Mouse (Mus musculus): ENCODE results near the gene F12. TPM values are rescaled to one million over a fixed set of nuclear protein-coding genes. Genes with fewer than 3 reads are reported as not detected.
"Not testable (repeated sequence)": the region's sequence is repeated elsewhere in the genome, so short reads cannot be mapped to it uniquely, and the experiment has no call there.

The F12 gene
- polyA plus RNA-seq, 1 experiment from 2014 or later, result 0.10 TPM

DNA sequence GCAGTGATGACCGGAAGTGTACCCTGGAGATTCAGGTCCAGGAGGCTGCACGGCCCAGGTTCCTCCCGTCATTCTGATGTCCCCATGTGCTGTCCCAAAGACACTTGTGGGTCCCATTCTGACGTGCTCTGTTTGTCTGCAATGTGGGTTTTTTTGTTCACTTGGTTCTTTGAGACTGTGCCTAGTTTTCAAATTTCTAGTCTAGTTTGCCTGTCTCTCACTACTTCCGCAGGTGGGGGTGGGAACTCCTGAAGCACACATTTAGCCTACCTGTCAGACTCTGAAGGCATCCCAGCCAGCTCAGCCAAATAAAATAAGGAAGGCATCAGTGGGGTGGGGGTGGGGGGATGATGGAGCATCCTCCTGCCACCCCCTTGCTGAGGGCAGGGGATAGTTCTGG lies 21.5 kb upstream of the F12 start:
- Histone ChIP-seq H3K4me1 (peaks cover 23% of the 10 kb centered on the region), H3K36me3 (peaks cover 36% of the 10 kb centered on the region), H3K4me3 (no peak overlapping the region), H3K9ac (no peak overlapping the region), H3K27me3 (no peaks in the 10 kb centered on the region), H3K4me2 (no peak overlapping the region), H3K27ac (no peak overlapping the region), H3K9me3 (no peaks in the 10 kb centered on the region)
- 87% methylated on average over 5 of the region's 5 CpGs for WGBS
- ATAC-seq (ENCODE audit: borderline replicate concordance, extremely low read depth, low FRiP score, low TSS enrichment), result no peak

DNA sequence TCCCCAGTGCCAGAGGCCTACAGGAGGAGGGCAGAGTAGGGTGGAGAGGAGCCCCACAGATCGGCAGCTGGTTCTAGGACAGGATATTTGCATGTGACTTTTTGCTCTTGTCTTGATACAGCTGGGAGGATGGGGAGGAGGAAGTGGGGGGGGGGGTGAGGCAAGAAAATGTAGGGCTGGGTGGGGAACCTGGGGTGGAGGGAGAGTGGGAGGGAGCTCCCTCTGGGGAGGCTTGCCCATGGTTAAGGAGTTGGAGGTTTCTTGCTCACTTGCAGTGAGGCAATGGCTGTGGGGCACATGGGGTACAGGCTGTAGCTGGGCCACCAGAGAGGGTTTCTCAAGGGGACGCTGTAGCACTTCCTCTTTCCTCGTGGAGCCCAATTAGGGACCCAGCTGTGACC lies 20.9 kb upstream of the F12 start:
- H3K27me3 ChIP-seq, result no peaks in the 10 kb centered on the region
- no peak overlapping the region for H3K27ac ChIP-seq
- H3K4me1 ChIP-seq, result peaks cover 23% of the 10 kb centered on the region
- H3K9me3 ChIP-seq, result no peaks in the 10 kb centered on the region
- ATAC-seq (ENCODE audit: borderline replicate concordance, extremely low read depth, low FRiP score, low TSS enrichment), result no peak
- H3K36me3 ChIP-seq, result peaks cover 30% of the 10 kb centered on the region
- 42% methylated on average over 3 of the region's 3 CpGs for WGBS
- peak overlapping the region; percentile 62; the same call in 1 of the 2 replicates for H3K4me2 ChIP-seq
- H3K4me3 ChIP-seq, result no peak overlapping the region
- H3K9ac ChIP-seq, result no peak overlapping the region

DNA sequence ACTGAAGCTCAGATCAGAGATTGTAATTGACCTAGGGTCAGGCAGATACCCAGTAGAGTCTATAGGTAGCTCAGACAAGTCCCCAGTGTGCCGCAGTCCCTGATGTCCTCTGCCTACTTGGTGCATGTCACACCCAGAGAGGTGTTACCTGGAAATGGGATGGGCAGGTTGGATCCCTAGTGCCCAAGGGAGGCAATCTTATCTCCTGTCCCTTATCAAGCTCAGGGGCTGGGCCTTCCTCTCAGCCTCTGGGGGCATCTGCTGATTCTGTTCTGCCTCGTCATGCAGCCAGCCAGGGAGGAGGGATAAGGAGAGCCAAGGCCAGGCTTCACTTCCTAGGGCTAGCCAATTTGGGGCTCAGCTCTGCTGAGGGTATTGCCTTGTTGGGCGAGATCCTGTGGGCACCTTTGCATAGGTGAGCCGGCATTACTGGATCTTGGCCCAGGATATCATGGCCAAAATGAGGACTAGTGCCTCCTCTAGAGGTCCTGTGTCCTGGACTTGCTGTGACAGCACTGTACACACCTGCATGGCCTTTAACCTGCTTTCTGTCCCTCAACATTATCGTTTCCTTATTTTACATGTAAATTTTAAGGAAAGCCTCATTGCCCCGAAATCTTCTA lies 20.0 kb upstream of the F12 start:
- WGBS, result 72% methylated on average over 6 of the region's 6 CpGs
- Histone ChIP-seq H3K9ac (0 out of 2 replicates have a peak overlapping the region, but pooled peaks have one; percentile 97), H3K4me3 (peak overlapping the region; percentile 90), H3K27ac (no peak overlapping the region), H3K4me1 (peaks cover 23% of the 10 kb centered on the region), H3K9me3 (no peaks in the 10 kb centered on the region), H3K36me3 (peaks cover 21% of the 10 kb centered on the region), H3K27me3 (no peaks in the 10 kb centered on the region), H3K4me2 (peak overlapping the region; percentile 62)
- no peak for ATAC-seq (ENCODE audit: borderline replicate concordance, extremely low read depth, low FRiP score, low TSS enrichment)

DNA sequence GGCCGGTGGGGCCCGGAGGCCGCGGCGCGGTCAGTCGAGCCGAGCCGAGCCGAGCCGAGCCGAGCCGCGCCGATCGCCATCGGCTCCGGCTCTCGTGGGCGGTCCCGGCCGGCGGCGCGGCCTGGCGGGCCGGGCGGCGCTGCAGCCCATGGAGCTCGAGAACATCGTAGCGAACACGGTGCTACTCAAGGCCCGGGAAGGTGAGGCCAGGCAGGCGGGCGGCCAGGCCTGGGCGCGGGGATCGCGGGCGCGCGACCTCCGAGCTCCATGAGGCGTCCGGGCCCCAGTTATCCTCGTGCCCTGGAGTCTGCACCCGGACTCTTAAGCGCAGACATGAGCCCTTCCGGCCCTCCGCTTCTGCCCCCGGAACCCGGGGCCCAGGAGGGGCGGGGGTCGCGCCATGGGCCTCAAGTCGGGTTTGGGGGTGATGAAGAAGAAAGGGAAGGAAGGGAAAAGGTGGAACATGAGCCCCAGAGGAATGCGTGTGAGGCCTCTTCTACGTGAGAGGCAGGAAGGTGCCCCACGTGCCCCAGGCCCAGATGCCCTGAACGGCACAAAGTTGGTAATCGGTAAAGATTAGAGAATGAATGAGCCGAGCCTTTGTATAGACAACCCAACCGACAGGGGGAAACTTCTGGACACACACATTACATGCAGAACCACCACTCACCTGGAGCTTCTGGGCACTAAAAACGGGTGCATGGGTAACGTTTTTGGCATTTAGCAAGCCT lies 18.9 kb upstream of the F12 start:
- H3K4me2 ChIP-seq, result peak overlapping the region; percentile 62
- H3K4me3 ChIP-seq, result peak overlapping the region; percentile 90
- H3K9me3 ChIP-seq, result no peaks in the 10 kb centered on the region
- ATAC-seq (ENCODE audit: borderline replicate concordance, extremely low read depth, low FRiP score, low TSS enrichment), result no peak
- H3K36me3 ChIP-seq, result peaks cover 10% of the 10 kb centered on the region
- H3K4me1 ChIP-seq, result peaks cover 23% of the 10 kb centered on the region
- H3K9ac ChIP-seq, result peak overlapping the region; percentile 97
- H3K27me3 ChIP-seq, result no peaks in the 10 kb centered on the region
- H3K27ac ChIP-seq, result peak overlapping the region; percentile 98
- under 1% methylated on average over 66 of the region's 66 CpGs for WGBS

DNA sequence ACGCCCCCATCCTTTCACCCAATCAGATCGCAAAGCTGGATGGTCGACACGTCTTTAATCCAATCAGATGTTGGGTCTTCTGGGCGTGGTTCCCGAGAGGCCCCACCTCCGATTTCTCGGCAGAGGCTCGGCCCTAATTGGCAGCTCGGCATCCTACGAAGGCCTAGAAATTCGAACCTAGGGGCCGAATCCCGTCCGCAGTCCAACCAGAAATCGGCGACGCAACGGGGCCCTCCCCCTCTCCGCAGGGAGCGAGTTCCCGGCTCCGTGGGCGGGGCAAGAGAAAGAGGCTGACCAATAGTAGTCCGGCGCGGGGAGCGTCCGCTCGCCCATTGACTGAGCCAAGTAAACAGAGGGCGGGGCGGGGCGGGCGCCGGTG lies 18.3 kb upstream of the F12 start, which contains the start of gene Grk6:
Gene Grk6, plus strand, starts transcription at position 136 of the 379 bp plus-strand sequence.
- H3K27ac ChIP-seq, result peak within 1 kb of the TSS; percentile 98
- peak within 1 kb of the TSS; percentile 62 for H3K4me2 ChIP-seq
- H3K4me1 ChIP-seq, result peaks cover 23% of the 10 kb centered on the region
- peak within 1 kb of the TSS; percentile 90 for H3K4me3 ChIP-seq
- H3K9me3 ChIP-seq, result no peaks in the 10 kb centered on the region
- ATAC-seq (ENCODE audit: borderline replicate concordance, extremely low read depth, low FRiP score, low TSS enrichment), result peak; percentile 96
- under 1% methylated on average over 35 of the region's 35 CpGs for WGBS
- H3K27me3 ChIP-seq, result no peaks in the 10 kb centered on the region
- H3K36me3 ChIP-seq, result peaks cover 4% of the 10 kb centered on the region; the same call in 1 of the 2 replicates
- H3K9ac ChIP-seq, result peak within 1 kb of the TSS; percentile 97

DNA sequence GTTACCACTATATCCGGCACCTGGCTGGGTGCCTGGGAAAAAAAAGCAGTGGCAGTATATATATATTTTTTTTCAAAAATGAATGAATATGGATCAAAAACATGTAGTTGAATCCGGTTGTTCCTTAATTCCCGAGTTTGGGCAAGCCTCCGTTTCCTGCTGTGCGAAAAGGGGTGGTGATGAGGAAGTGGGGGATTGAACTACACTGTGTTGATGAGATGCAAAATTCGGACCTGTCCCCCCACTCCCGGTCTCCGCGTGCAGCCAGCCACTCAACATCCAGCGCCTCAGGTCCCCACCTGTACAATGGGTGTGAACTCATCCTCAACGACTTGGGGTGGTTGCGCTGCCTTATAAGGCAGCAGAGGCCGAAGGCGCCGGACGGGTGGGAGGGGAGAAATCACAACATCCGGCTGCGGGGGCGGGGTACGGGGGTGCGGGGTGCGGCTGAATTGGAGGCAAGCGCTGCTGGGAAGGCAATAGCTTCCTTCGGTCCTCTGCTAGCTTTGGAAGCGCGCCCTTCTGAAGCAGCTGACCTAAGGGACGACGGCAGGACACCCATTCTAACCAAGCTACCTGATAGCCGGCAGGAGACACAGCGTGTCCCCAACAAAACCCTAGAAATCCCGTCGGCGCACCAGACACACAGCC lies 17.8 kb upstream of the F12 start:
- peak overlapping the region; percentile 62 for H3K4me2 ChIP-seq
- 1% methylated on average over 33 of the region's 33 CpGs for WGBS
- peak overlapping the region; percentile 98 for H3K27ac ChIP-seq
- H3K36me3 ChIP-seq, result no peaks in the 10 kb centered on the region
- peak overlapping the region; percentile 46 for H3K9ac ChIP-seq
- no peaks in the 10 kb centered on the region for H3K9me3 ChIP-seq
- H3K27me3 ChIP-seq, result no peaks in the 10 kb centered on the region
- peaks cover 23% of the 10 kb centered on the region for H3K4me1 ChIP-seq
- peak; percentile 86 for ATAC-seq (ENCODE audit: borderline replicate concordance, extremely low read depth, low FRiP score, low TSS enrichment)
- peak overlapping the region; percentile 90 for H3K4me3 ChIP-seq

DNA sequence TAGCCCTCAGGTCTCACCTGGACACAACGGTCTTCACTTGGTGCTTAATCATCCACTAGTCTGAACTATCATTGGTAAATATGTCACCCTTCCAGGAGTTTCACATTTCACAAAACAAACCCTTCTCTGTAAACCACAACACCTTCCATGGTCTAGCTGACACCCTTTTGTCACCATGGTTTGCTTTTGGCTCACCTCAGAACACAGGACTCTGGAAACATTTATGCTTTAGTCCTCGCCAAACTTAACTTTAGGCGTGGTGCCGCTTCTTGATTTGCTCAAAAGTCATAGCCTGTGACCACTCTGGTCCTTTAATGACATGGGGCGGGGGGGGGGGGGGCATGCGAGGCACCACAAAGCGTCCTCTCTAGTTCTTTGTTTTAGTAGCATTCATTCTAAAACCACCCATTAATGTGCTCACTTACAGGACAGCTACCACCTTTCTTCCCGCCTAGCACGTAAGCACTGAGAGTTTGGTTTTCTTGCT lies 17.2 kb upstream of the F12 start:
- Histone ChIP-seq H3K27ac (peak overlapping the region; percentile 98), H3K9ac (peak overlapping the region; percentile 46), H3K4me1 (peaks cover 23% of the 10 kb centered on the region), H3K9me3 (no peaks in the 10 kb centered on the region), H3K27me3 (no peaks in the 10 kb centered on the region), H3K36me3 (no peaks in the 10 kb centered on the region), H3K4me2 (peak overlapping the region; percentile 62), H3K4me3 (peak overlapping the region; percentile 90)
- WGBS, result 35% methylated on average over 9 of the region's 9 CpGs
- ATAC-seq (ENCODE audit: borderline replicate concordance, extremely low read depth, low FRiP score, low TSS enrichment), result no peak

DNA sequence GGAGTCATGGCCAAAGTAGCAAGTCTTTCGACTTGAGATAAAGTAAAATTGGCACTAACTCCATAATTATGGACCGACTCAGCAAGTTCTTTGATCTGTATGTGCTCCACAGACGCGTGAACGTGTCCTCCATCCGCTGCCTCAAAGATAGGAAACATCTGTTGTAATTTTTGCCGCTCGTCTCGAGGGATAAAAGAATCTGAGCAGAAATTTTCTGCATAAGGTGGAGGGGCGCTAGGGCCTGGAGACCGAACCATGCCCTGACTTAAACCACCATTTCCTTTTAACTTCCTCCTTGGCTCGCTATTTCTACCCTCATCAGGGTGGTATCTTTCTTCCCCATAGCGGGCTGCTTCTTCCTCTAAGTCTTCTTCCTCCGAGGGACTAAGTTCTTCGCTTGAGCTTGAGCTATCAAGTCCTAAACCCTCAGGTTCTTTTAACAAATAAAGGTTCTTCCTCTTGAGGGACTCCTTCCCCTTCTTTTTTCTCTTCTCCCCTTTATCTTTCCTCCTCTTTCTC lies 10.6 kb upstream of the F12 start:
- not testable (repeated sequence) for H3K9me3 ChIP-seq; H3K27ac ChIP-seq; H3K36me3 ChIP-seq; H3K4me1 ChIP-seq; ATAC-seq (ENCODE audit: borderline replicate concordance, extremely low read depth, low FRiP score, low TSS enrichment); H3K9ac ChIP-seq; H3K4me3 ChIP-seq; H3K4me2 ChIP-seq; H3K27me3 ChIP-seq
- 79% methylated on average over 15 of the region's 15 CpGs for WGBS

DNA sequence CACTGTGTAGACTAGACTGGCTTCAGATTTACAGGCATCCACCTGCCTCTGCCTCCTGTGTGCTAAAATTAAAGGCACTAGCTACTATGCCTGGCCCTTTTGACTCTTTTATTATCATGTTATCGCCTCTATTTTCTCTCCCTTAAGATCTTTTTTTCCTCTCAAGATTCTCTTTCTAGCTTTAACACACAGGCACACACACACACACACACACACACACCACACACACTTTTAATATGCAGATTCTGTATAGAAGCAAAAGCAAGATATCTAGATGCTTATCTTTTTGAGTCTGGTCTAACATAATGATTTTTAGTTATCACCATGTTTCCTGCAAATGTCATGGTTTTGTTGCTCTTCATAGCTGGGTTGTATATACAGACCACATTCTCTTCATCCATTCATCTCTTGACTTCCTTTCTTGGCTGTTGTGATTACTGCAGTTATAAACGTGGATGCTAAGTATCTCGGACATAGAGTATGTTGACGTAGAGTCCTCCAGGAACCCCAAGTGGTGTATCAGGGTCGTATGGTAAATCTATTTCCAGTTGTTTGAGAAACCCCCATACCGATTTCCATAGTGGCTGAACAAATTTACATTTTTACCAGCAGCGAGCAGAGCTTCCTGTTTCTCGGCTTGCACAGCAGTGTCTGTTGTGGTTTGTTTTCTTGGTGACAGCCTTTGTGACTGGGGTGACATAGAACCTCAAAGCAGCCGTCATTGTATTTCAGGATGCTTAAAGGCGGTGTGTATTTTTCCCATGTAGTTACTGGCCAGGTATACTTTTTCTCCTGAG lies 5.5 kb upstream of the F12 start:
- Histone ChIP-seq H3K4me2 (no peak overlapping the region), H3K9ac (no peak overlapping the region), H3K4me1 (no peaks in the 10 kb centered on the region), H3K9me3 (no peaks in the 10 kb centered on the region), H3K4me3 (no peak overlapping the region), H3K27me3 (no peaks in the 10 kb centered on the region), H3K36me3 (no peaks in the 10 kb centered on the region), H3K27ac (no peak overlapping the region)
- no peak for ATAC-seq (ENCODE audit: borderline replicate concordance, extremely low read depth, low FRiP score, low TSS enrichment)
- 65% methylated on average over 10 of the region's 10 CpGs for WGBS

DNA sequence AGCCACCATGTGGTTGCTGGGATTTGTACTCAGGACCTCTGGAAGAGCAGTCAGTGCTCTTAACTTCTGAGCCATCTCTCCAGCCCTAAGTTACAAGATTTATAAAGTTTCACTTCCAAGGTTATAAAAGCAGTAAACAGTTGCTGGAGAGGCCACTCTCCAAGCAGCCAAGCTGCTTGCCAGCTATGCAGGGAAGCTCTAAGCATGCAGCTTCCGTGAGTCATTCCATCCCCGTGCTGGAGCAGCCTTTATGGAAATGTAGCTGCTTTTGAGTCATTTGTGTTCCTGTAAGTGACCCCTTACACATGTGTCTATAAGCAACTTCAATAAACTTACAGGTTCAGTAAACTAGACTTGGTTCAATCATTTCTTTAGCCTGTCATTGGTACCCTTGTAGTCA lies 4.0 kb upstream of the F12 start:
- WGBS, result 71% methylated on average over 2 of the region's 2 CpGs
- H3K27ac ChIP-seq, result no peak overlapping the region
- H3K36me3 ChIP-seq, result no peaks in the 10 kb centered on the region
- no peak overlapping the region for H3K9ac ChIP-seq
- H3K27me3 ChIP-seq, result no peaks in the 10 kb centered on the region
- no peak overlapping the region for H3K4me3 ChIP-seq
- no peak overlapping the region for H3K4me2 ChIP-seq
- ATAC-seq (ENCODE audit: borderline replicate concordance, extremely low read depth, low FRiP score, low TSS enrichment), result no peak
- H3K9me3 ChIP-seq, result no peaks in the 10 kb centered on the region
- no peaks in the 10 kb centered on the region for H3K4me1 ChIP-seq

DNA sequence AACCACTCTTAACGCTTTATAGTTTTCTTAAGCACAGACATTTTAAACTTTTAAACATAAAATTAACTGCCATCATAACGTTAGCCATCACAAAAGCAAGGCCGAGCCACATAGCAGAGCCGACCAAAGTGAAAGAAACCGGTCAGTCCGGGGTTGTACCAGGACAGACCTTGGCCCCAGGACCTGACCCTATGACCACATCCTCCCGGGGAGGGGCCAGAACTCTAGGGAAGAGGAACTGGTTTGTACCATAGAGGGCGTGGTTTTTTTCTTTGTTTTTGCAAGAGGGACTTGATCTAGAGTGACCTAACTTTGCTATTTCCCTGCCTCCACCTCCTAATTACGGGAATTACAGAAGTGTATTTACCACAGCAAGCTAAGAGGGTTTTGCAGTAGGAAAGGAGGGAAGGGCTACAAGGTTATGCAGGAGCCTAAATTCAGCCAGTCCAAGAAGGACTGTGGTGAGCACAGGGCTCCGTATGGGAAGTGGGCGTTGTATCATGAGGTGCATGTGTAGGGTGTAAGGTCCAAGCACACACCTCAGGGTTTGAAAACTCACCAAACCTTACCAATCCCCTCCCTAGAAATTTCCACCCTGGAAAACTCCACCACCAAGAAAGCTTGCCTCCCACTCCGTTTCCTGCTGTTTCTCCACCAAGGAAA lies 2.8 kb upstream of the F12 start:
- ATAC-seq (ENCODE audit: borderline replicate concordance, extremely low read depth, low FRiP score, low TSS enrichment), result no peak
- no peak overlapping the region for H3K4me3 ChIP-seq

More for the DNA sequence above, 2.8 kb upstream of the F12 start:
- Histone ChIP-seq H3K27me3 (no peaks in the 10 kb centered on the region), H3K27ac (no peak overlapping the region), H3K4me1 (no peaks in the 10 kb centered on the region), H3K9ac (no peak overlapping the region), H3K9me3 (no peaks in the 10 kb centered on the region), H3K36me3 (no peaks in the 10 kb centered on the region), H3K4me2 (no peak overlapping the region)
- WGBS, result 55% methylated on average over 12 of the region's 12 CpGs

Measured in lung, embryonic 15.5 days (tissue).